Mouse (Mus musculus) G1E (cell line): ENCODE measurements around the gene Cdc42bpa.

ENCODE experiments used
- CTCF ChIP-seq: IDR thresholded peaks from 2 replicates; pipeline ENCODE4 v1.5.1; 2012; ENCODE audit warnings: low read depth, low read length, inconsistent platforms, mixed read lengths
- GATA1 ChIP-seq: IDR thresholded peaks from 2 replicates; pipeline ENCODE4 v1.6.1; 2012; ENCODE audit warnings: borderline replicate concordance, low read length, inconsistent platforms, mixed read lengths
- GATA2 ChIP-seq: IDR thresholded peaks from 2 replicates; pipeline ENCODE4 v1.6.1; 2012; ENCODE audit warnings: low read depth, low read length, inconsistent platforms, borderline replicate concordance
- POLR2AphosphoS5 ChIP-seq: IDR thresholded peaks from 2 replicates; pipeline ENCODE4 v1.6.1; 2012; ENCODE audit warnings: low read depth, low read length, inconsistent platforms; ENCODE audit not compliant: insufficient replicate concordance
- TAL1 ChIP-seq: conservative IDR thresholded peaks from 2 replicates; pipeline ENCODE4 v1.6.1; 2012; ENCODE audit warnings: low read depth, low read length, inconsistent platforms, mixed read lengths

DNA sequence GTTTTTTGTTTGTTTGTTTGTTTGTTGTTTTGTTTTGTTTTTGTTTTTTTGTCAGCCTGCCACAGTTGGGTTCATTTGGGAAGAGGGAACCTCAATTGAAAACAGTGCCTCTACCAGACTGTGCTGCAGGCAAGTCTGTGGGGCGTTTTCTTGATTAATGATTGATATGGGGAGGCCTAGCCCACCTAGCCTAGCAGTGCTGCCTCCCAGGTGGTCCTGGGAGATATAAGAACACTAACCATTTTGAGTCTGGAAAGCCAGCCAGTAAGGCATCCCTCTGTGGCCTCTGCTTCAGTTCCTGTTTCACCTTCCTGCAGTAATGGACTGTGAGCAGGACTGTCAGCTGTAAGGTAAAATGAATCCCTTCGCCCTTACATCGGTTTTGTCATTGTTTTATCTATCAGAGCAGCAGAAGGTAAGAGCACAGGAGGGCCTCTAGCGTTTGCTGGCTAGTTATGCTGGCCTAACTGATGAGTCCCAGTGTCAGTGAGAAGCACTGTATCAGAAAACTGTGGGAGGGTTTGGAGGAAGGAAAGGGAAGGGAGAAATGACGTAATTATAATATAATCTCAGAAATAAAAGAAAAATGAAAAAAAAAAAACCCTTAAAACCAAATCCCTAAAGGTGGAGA lies 15.5 kb downstream of the Cdc42bpa start:
- TF ChIP-seq CTCF (no peak), GATA1 (no peak), POLR2AphosphoS5 (no peak), TAL1 (no peak), GATA2 (no peak)
